Mouse (Mus musculus) right cerebral cortex, adult 18-20 months (tissue): Measurements from ENCODE around the gene Mdm1.
A peak's percentile ranks its signal among the peaks of the same experiment; 100 is the strongest.

ENCODE experiments used
- DNase-seq: peaks from one replicate; pipeline ENCODE4 v3.0.0; 2022; ENCODE audit warnings: mixed read lengths

Mdm1 gene

DNA sequence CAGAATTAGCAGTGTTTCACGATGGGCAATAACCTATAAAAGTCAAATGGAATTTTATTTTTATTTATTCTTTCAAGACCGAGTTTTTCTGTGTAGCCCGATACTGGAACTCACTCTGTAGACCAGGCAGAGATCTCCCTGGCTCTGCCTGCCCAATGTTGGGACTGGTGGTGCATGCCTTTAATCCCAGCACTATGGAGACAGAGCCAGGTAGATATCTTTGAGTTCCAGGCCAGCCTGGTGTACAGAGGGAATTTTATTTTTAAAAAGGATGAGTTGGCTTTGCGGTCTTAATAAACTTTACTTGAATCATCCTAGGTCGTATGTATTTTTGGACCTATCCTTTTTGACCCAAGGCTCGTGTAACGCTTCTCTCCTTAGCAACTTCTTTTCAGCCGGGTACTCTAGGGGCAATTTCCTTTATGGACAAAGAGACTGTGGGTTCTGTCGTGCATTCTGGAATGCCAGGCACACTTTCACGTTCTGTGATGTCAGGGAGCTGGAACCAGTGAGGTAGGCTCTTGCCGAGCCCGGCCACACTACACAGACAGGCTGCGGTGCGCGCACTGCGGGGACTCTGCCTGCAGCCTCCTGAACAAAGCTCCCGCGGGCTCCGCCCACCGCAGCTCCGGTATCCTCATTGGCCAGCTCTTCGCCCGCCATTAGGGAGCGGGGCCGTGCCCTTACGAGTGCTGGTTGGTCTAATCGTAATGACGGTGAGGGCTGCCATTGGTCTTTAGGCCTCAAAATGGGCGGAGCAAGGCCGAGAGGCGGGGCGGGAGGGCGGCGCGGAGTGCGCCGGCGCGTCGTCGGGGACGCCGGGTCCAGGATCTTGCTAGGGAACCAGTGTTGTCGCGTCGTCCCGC, at the start of gene Mdm1:
Gene Mdm1 (plus strand): TSS at position 794 of the 866 bp plus-strand sequence.
- DNase-seq: peak; percentile 98

GRCm38 (mm10) chr10:118092745-118093144, 48.9 kb upstream of the Mdm1 start:
- DNase-seq: no peak

- DNase-seq: no peak
Measured at GRCm38 (mm10) chr10:118093728-118094127, 47.9 kb upstream of the Mdm1 start.

- no peak for DNase-seq
Measured at GRCm38 (mm10) chr10:118094853-118095252, 46.8 kb upstream of the Mdm1 start.

GRCm38 (mm10) chr10:118096223-118096622, 45.4 kb upstream of the Mdm1 start:
- DNase-seq: no peak

GRCm38 (mm10) chr10:118097898-118098297, 43.7 kb upstream of the Mdm1 start:
- DNase-seq: no peak

DNA sequence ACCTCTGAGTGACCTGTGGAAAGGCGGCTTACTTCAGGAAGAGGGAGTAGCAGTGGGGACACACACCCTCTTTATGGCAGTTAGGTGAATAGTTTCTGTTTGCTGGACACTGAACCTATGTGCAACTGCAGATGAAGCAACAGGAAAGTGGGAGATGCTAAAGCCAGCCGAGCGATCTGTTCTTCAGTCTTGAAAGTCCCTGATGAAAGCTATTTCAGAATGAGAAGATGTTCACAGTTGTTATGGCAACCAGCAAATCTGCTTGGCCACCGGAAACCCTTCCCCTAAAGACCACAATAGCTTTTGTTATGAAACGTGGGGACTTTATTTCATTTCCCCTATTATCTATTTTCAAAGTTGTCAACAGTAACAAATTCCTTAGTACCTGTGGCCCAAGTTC, 41.0 kb upstream of the Mdm1 start:
- no peak for DNase-seq

DNA sequence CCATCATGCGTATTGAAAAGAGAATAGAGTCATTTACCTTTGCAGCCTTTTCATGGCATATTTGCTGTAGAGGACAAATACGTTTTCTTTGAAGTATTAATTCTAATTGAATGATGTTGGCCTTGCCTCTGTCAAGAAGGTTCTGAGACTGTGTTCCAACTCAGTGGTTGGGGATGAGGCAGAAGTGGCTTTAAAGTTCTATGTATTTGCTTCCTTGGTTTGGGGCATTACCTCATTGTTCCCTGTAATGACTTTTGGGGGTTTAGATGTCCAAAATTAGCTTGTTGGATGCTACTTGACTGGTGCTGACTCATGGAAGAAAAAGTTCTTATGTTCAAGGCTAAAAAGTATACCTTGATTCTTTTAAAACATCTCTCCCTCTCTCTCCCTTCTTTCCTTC, 40.6 kb upstream of the Mdm1 start:
- DNase-seq: no peak

GRCm38 (mm10) chr10:118103020-118103666, 38.5 kb upstream of the Mdm1 start:
- DNase-seq: peak; percentile 85

DNA sequence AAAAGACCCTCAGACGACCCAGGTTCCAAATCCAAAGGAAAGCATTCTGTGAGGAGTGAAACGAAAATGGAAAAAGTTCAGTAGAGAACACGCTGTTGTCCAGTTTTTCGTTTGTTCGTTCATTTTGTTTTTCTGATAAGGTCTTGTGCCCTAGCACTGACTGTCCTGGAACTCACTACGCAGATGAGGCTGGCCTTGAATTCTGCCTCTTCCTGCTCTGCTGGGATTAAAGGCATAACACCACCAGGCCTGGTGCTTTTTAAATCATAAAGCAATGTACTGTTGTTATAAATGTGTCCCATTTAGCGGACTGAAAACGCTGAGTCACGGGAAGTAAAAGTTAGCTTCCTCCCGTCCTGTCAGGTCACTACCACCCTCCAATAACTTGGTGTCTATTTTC, 37.7 kb upstream of the Mdm1 start:
- no peak for DNase-seq

DNA sequence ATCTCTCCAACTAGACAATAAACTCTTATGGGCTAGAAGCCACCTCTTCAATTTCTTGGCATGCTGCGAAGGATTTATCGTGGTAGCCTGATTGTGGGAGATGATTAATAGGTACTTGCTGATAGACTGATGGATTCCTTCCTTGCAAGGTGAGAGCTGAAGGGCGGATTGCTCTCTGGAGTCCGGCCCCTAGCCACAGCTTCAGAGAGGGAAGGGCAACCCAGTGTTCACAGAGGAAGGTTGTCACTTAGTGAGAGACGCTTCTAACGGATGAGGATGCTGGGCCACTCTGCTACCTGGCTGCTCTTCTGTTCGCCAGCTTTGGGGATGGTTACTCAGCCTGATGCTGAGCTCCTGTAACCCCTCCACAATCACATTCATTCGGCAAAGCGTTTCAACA, 34.6 kb upstream of the Mdm1 start:
- no peak for DNase-seq

DNA sequence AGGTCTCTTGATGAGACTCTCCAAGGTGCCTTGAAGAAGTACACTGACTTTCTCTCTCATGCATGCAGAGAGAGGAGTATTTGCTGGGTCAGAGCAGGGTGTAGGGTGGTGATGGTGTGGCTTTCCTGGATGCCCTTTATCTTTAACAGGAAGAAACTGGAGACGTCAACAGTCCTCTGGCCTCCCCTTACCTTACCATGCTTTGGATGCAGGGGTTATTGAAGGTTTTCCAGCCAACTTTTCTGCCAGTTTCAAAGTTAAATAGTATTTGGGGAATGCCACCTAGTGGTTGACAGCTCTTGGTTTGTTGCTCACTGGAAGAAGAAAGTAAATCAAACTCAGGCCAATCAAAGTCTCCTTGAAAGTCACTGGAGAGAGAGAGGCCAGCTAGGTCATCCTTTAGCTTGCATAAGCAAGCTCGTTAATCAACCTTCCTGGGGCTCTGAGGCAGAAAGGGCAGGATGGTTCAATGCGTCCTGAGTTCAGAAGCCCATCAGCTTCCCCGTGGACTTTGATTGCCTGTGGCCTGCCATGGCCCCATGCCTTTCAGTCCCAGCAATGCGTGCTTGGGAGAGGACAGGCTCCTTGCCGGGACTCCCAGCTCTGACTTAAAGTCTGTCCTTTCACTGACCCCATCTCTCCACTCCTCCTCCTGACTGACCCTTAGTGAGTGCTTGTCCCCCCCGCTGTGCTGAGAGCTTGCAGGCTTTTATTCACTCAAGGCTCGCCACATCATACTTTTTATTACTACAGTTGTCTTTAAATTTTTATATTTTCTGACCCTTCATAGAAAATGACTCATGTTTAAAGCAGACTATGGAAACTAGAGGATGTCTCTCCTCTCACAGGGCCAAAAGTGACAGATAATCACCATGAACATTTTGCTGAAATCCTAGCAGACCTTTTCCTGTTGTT, 31.3 kb upstream of the Mdm1 start:
- no peak for DNase-seq

- DNase-seq: no peak
Measured at GRCm38 (mm10) chr10:118110921-118111301, 30.7 kb upstream of the Mdm1 start.

- DNase-seq: no peak
Measured at GRCm38 (mm10) chr10:118111621-118112020, 30.0 kb upstream of the Mdm1 start.

DNA sequence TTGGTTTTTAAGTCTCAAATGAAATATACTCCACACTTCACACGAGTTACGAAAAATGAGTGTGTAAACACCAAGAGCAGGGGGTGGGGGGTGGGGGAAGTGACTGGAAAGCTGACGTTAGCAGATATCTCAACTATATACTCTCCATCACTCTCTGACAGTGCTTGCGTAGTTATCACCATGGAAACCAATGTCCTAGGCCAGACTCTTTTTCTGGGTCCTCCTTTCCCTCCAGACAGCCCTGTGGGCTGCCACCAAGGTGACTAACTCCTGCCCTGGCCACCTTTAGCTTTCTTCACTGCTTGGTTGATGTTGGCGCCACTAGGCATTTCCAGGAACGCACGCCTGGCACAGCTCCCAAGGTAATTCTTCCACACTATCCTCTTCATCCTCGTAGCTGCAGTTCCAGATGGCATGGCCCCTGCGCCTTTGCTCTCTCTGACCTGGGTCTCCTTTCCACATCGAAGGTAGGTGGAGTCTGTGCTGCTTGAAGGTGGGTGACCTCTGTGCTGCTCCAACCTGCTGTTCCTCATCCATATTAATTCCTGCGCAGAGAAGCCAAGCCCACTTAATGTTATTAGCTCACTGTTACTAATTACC, 29.2 kb upstream of the Mdm1 start:
- no peak for DNase-seq

- DNase-seq: no peak
Measured at GRCm38 (mm10) chr10:118113256-118113682, 28.3 kb upstream of the Mdm1 start.

DNA sequence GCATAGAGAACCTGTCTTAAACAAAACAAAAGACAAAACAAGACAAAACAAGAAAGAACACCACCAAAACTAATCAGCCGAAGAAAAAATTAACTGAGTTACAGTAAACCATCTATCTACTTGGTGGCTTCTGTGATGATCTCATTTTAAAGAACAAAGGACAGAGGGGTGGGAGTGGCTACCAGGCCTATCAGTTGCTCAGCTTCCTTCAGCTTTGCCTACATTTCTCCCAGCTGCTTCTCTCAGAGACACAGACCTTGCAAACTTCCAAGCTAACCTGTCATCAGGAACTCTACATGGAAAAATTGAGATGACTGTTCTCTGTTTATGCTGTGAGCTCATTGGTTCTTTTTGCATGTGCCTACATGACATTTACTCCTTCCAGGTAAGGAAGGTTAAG, 27.3 kb upstream of the Mdm1 start:
- no peak for DNase-seq

DNA sequence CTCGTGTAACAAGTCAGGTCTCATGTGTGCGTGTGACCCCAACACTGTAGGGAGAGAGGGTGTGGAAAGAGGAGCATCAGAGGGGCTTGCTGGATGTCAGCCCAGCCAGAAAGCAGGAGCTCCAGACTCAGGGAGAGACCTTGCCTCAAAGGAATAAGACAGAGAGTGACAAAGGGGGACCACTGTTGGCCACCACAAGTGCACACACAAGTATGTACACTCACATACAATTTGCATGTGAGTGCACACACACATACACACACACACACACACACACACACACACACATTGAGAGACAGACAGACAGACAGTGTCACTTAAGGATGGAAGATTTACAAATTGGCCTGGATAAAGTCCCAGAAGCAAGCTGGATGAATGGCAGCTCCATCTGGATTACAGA, 25.2 kb upstream of the Mdm1 start:
- DNase-seq: no peak

GRCm38 (mm10) chr10:118121047-118121936, 20.3 kb upstream of the Mdm1 start:
- no peak for DNase-seq

DNA sequence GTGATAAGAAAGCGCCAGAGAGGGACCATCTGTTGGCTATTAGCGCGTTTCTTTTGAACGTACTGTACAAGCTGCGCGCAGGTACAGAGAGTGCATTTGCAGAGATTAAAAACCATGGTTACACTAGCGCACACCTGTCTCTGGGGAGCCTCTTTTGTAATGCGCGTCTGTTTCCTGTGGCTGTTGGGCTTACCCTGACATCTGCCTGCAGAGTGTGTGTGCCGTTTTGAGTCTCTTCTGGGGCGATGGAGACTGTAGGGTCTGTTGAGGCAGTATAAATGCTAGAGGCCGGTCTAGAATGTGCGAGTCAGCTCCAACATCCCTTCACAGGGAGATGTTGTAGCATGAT, 19.7 kb upstream of the Mdm1 start:
- DNase-seq: no peak

DNA sequence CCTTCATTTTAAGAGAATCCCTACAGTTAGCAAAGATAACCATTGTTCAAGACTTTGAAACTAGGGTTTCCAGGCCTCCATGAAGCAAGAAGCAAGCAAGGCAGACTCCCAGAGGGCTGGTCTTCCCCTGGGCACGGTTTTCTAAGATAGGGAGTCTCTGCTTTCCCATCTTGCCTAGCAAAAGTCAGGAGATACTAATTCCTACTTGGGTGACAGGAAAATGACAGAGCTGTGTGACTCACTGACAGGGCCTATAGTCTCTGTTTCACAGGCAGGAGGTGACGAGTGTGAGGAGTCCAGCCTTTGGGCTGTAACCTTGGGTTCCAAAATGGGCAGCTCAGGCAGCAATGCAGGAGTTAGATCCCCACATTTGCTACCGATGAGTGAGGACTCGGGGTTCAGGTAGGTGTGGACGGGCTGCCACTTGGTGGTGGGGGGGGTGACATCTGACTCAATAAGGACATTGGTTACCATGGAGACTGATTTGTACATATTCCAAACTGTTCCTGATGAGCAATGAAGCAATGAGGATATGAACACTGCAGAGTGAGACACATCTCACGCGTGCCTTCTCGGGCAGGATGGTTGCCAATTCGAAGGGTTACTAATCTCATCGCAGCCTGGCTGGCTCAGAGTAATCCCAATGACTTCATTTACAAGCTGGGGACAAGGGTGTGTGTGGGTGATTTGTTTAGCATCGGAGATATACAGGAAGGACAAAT, 19.0 kb upstream of the Mdm1 start:
- no peak for DNase-seq
